Mouse (Mus musculus) CH12.LX (cell line): Measurements from ENCODE around the gene Slc6a19. TPM values are rescaled to one million over a fixed set of nuclear protein-coding genes. Genes with fewer than 3 reads are reported as not detected.

Experiments used
- DNase-seq: peaks from one replicate; pipeline ENCODE4 v3.0.0-alpha.2; 2013; ENCODE audit errors: extremely low read depth
- H3K27ac ChIP-seq: 2 replicates; pipeline ENCODE4 v1.5.1; 2012; ENCODE audit warnings: low read depth, mild to moderate bottlenecking, control low read depth, moderate library complexity; ENCODE audit not compliant: insufficient read depth
- H3K27me3 ChIP-seq: replicated peaks from 2 replicates; pipeline ENCODE3; 2012; ENCODE audit warnings: inconsistent platforms
- H3K36me3 ChIP-seq, 2 experiments: replicated peaks in 1 of 2; 2 replicates each; pipeline versions ENCODE3 to v1.6.1; 2012; ENCODE audit warnings: inconsistent platforms in 1 of 2, low read length in 1 of 2, mild to moderate bottlenecking in 1 of 2, mixed read lengths in 1 of 2, moderate library complexity in 1 of 2; ENCODE audit not compliant: control insufficient read depth in 1 of 2, insufficient read depth in 1 of 2
- H3K4me1 ChIP-seq, 2 experiments: 2 replicates each; pipeline ENCODE4 v1.6.1; 2012; ENCODE audit warnings: inconsistent platforms in 1 of 2, moderate library complexity in 1 of 2; ENCODE audit not compliant: insufficient read depth in 2 of 2, control insufficient read depth in 1 of 2
- H3K4me2 ChIP-seq: 2 replicates; pipeline ENCODE4 v1.6.1; 2012; ENCODE audit warnings: low read depth, mild to moderate bottlenecking, control low read depth; ENCODE audit not compliant: poor library complexity, insufficient read depth, severe bottlenecking
- H3K4me3 ChIP-seq, 3 experiments: fragments of 150-350 bp in 1 of 3; sonication (generic) in 1 of 3; replicated peaks in 1 of 3; 2 replicates each; pipeline versions ENCODE3 to v1.5.1; 2011 to 2012; ENCODE audit warnings: low read depth in 2 of 3, low read length in 2 of 3, mild to moderate bottlenecking in 2 of 3, moderate library complexity in 2 of 3, control low read depth in 1 of 3, improper control_type of control experiment in 1 of 3, inconsistent platforms in 1 of 3, mixed read lengths in 1 of 3; ENCODE audit not compliant: poor library complexity in 1 of 3
- H3K79me2 ChIP-seq: replicated peaks from 2 replicates; pipeline ENCODE4 v1.6.1; 2012; ENCODE audit warnings: mild to moderate bottlenecking, moderate library complexity; ENCODE audit not compliant: control insufficient read depth, poor library complexity, insufficient read depth, severe bottlenecking; ENCODE audit errors: extremely low read depth
- H3K9ac ChIP-seq: 2 replicates; pipeline ENCODE4 v1.6.1; 2012; ENCODE audit warnings: low read depth, mild to moderate bottlenecking, control low read depth, moderate library complexity; ENCODE audit not compliant: insufficient read depth
- H3K9me3 ChIP-seq: replicated peaks from 2 replicates; pipeline ENCODE3; 2012; ENCODE audit warnings: low read length, inconsistent platforms, mixed read lengths
- BHLHE40 ChIP-seq: IDR thresholded peaks from 2 replicates; pipeline ENCODE4 v1.6.1; 2011; ENCODE audit warnings: mild to moderate bottlenecking, low read depth, low read length, improper control_type of control experiment
- CHD1 ChIP-seq: IDR thresholded peaks from 2 replicates; pipeline ENCODE4 v1.6.1; 2012; ENCODE audit warnings: low read depth, low read length, improper control_type of control experiment, inconsistent platforms
- CHD2 ChIP-seq: IDR thresholded peaks from 2 replicates; pipeline ENCODE4 v1.6.1; 2011; ENCODE audit warnings: low read length, improper control_type of control experiment
- E2F4 ChIP-seq: IDR thresholded peaks from 2 replicates; pipeline ENCODE4 v1.6.1; 2011; ENCODE audit warnings: low read depth, low read length, improper control_type of control experiment; ENCODE audit not compliant: insufficient replicate concordance
- ELF1 ChIP-seq: IDR thresholded peaks from 2 replicates; pipeline ENCODE4 v1.6.1; 2014; ENCODE audit warnings: low read depth, mild to moderate bottlenecking, inconsistent platforms, low read length, improper control_type of control experiment
- EP300 ChIP-seq: IDR thresholded peaks from 2 replicates; pipeline ENCODE4 v1.6.1; 2011; ENCODE audit warnings: low read length, improper control_type of control experiment
- GABPA ChIP-seq: IDR thresholded peaks from 2 replicates; pipeline ENCODE4 v1.6.1; 2012; ENCODE audit warnings: low read depth, low read length, improper control_type of control experiment, inconsistent platforms; ENCODE audit not compliant: insufficient replicate concordance
- HCFC1 ChIP-seq: IDR thresholded peaks from 2 replicates; pipeline ENCODE4 v1.6.1; 2012; ENCODE audit warnings: low read depth, mild to moderate bottlenecking, inconsistent platforms, low read length, improper control_type of control experiment
- MAX ChIP-seq: IDR thresholded peaks from 2 replicates; pipeline ENCODE4 v1.6.1; 2011; ENCODE audit warnings: low read length, improper control_type of control experiment
- MAZ ChIP-seq: IDR thresholded peaks from 2 replicates; pipeline ENCODE4 v1.6.1; 2012; ENCODE audit warnings: low read depth, mild to moderate bottlenecking, inconsistent platforms, low read length, improper control_type of control experiment, moderate library complexity
- MXI1 ChIP-seq: IDR thresholded peaks from 2 replicates; pipeline ENCODE4 v1.6.1; 2011; ENCODE audit warnings: mild to moderate bottlenecking, low read depth, low read length, improper control_type of control experiment
- MYC ChIP-seq: IDR thresholded peaks from 2 replicates; pipeline ENCODE4 v1.6.1; 2011; ENCODE audit warnings: low read depth, mild to moderate bottlenecking, improper control_type of control experiment, low read length
- RAD21 ChIP-seq: IDR thresholded peaks from 2 replicates; pipeline ENCODE4 v1.6.1; 2011; ENCODE audit warnings: low read depth, mild to moderate bottlenecking, low read length, improper control_type of control experiment, moderate library complexity
- TCF12 ChIP-seq: IDR thresholded peaks from 2 replicates; pipeline ENCODE4 v1.6.1; 2014; ENCODE audit warnings: low read depth, mild to moderate bottlenecking, inconsistent platforms, low read length, improper control_type of control experiment
- UBTF ChIP-seq: IDR thresholded peaks from 2 replicates; pipeline ENCODE4 v1.6.1; 2012; ENCODE audit warnings: low read depth, mild to moderate bottlenecking, inconsistent platforms, low read length, improper control_type of control experiment, moderate library complexity
- USF1 ChIP-seq: IDR thresholded peaks from 2 replicates; pipeline ENCODE4 v1.6.1; 2014; ENCODE audit warnings: low read depth, mild to moderate bottlenecking, inconsistent platforms, low read length, improper control_type of control experiment
- ZNF384 ChIP-seq: IDR thresholded peaks from 2 replicates; pipeline ENCODE4 v1.6.1; 2012; ENCODE audit warnings: low read depth, low read length, improper control_type of control experiment, inconsistent platforms
- dilution Hi-C: fragments of 300-500 bp; cut with MboI; formaldehyde crosslinking; loops from 2 replicates; pipeline ENCODE4 v1.14.3; 2020; ENCODE audit warnings: low sequenced_read_pairs; ENCODE audit not compliant: extremely low pct_unique_long_range_greater_than_20kb, extremely low pct_ligation_motif_present
- in situ Hi-C: fragments of 300-500 bp; cut with MboI; formaldehyde crosslinking; loops from 3 replicates; pipeline ENCODE4 v1.14.3; 2019; ENCODE audit warnings: low sequenced_read_pairs, low pct_ligation_motif_present, low pct_unique_long_range_greater_than_20kb, mixed read lengths
- polyA plus RNA-seq: library from polyadenylated mRNA; unstranded; fragments of >175 nt; gene quantifications from 2 replicates; pipeline ENCODE4 v1.2.1, GENCODE M21; 2012; ENCODE audit warnings: low read depth; ENCODE audit not compliant: insufficient read length
- total RNA-seq, 2 experiments: library from RNA; depleted of rRNA; stranded (reverse); fragments of 300-350 nt in 1 of 2; fragments of >200 nt in 1 of 2; gene quantifications; 2 replicates each; pipeline ENCODE4 v1.2.3; 2012 to 2014

Gene Slc6a19
- total and polyA plus RNA-seq, 3 experiments: 0.13 TPM; not detected in 1

DNA sequence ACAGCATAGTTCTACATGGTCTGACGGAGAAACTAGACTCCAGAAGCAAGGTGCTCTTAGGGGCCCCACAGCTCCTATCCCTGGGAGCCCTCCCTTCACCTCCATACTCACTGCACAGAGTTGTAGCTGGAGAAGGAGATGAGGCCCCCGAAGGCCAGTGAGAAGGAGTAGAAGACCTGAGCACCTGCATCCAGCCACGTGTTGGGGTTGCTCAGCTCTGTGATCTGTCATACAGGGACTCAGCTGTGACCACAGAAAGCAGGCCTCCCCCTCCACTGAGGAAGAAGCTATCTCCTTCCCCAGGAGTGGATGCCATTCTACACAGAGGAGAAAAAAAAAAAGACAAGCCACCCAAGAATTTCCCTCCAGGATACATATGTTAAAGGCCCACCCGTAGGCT lies 15.7 kb downstream of the Slc6a19 start:
- Histone ChIP-seq H3K27ac (no peak overlapping the region), H3K9me3 (no peaks in the 10 kb centered on the region), H3K4me2 (no peak overlapping the region), H3K4me1 (peaks cover 2 to 15% of the 10 kb centered on the region in 2 experiments), H3K79me2 (no peaks in the 10 kb centered on the region), H3K27me3 (no peaks in the 10 kb centered on the region), H3K9ac (no peak overlapping the region), H3K4me3 (no peak overlapping the region), H3K36me3 (no peaks in the 10 kb centered on the region)
- dilution Hi-C loops (no loop called here), in situ Hi-C loops (no loop called here)
- TF ChIP-seq MAX (0 out of 2 replicates have a peak, but pooled peaks have one; percentile 33), TCF12 (peak; percentile 64), CHD2 (no peak), ZNF384 (0 out of 2 replicates have a peak, but pooled peaks have one; percentile 6), USF1 (no peak), BHLHE40 (peak; percentile 75), EP300 (peak; percentile 42; the same call in 1 of the 2 replicates), MYC (0 out of 2 replicates have a peak, but pooled peaks have one; percentile 31), MXI1 (peak; percentile 58; the same call in 1 of the 2 replicates), HCFC1 (no peak)
- no peak for DNase-seq

GRCm38 (mm10) chr13:73687601-73688000 lies 17.1 kb downstream of the Slc6a19 start:
- Histone ChIP-seq H3K27me3 (no peaks in the 10 kb centered on the region), H3K9ac (no peak overlapping the region), H3K4me2 (no peak overlapping the region), H3K9me3 (no peaks in the 10 kb centered on the region), H3K79me2 (no peaks in the 10 kb centered on the region), H3K27ac (no peak overlapping the region), H3K36me3 (no peaks in the 10 kb centered on the region), H3K4me3 (no peak overlapping the region), H3K4me1 (peaks cover 2 to 15% of the 10 kb centered on the region in 2 experiments)
- no peak for DNase-seq
- TF ChIP-seq HCFC1 (no peak), MYC (no peak), CHD2 (no peak), MAZ (no peak), RAD21 (no peak), EP300 (no peak), CHD1 (no peak), E2F4 (no peak), ELF1 (no peak), UBTF (no peak), GABPA (no peak)
- dilution Hi-C loops: no loop called here
- in situ Hi-C loops: no loop called here
